Mouse (Mus musculus): ENCODE measurements at regions not wholly inside any gene's neighbourhood (a gene's known extent, or its start where the extent isn't known, plus 50 kb on each side); places are given as distances from the start of the nearest gene placed in this dataset.

DNA sequence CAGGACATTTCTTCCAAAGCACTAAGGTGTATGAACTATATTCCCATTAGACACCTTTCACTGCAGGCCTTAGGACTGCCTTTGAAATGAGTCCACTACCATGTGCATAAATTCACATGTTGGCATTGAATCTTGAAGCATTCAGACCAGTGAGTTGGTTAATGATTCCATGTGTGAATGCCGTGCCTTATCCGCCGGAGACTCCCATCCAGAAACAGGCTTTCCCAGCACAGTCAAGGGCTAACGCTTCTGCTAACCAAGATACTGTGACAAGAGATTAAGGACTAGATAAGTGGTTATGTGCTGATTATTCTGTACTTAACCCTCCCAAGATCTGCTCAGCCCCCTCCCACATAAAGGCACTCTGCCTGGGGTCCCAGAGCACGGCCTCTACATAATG lies 287.9 kb upstream of the Meis1 start:
- Histone ChIP-seq H3K36me3 (ENCODE audit: control insufficient read depth, insufficient read depth, low read length, poor library complexity, severe bottlenecking) (no peaks in the 10 kb centered on the region), H3K27ac (ENCODE audit: insufficient read depth, low read depth, low read length, poor library complexity, severe bottlenecking) (no peak overlapping the region), H3K4me1 (ENCODE audit: control insufficient read depth in 2 of 2, insufficient read depth in 2 of 2, low read length in 2 of 2, poor library complexity in 1 of 2) (no peaks in the 10 kb centered on the region), H3K9ac (ENCODE audit: insufficient read depth, low read depth, low read length, poor library complexity, severe bottlenecking) (no peak overlapping the region), H3K4me3 (ENCODE audit: insufficient read depth in 1 of 2, low read depth in 1 of 2, low read length in 2 of 2, poor library complexity in 1 of 2, severe bottlenecking in 1 of 2) (no peak overlapping the region), H3K9me3 (ENCODE audit: control insufficient read depth, insufficient read depth, low read depth, low read length) (no peaks in the 10 kb centered on the region)
- no peak for DNase-seq (ENCODE audit: low read depth, low spot score)
- TF ChIP-seq ZC3H11A (IDR thresholded peaks at IDR 0.05; ENCODE audit: borderline replicate concordance, low read depth, low read length) (no peak), HCFC1 (IDR thresholded peaks at IDR 0.05; ENCODE audit: borderline replicate concordance, insufficient read depth, low read length) (no peak), ZNF384 (IDR thresholded peaks at IDR 0.05; ENCODE audit: low read depth, low read length) (no peak), MAFK (IDR thresholded peaks at IDR 0.05; ENCODE audit: insufficient read depth, low read depth, low read length) (no peak), CHD2 (IDR thresholded peaks at IDR 0.05; ENCODE audit: low read depth, low read length) (no peak)
- in situ Hi-C loops (cut with MboI; ENCODE audit: low sequenced_read_pairs in 2 of 2, unreplicated experiment in 2 of 2) = no loop called here

DNA sequence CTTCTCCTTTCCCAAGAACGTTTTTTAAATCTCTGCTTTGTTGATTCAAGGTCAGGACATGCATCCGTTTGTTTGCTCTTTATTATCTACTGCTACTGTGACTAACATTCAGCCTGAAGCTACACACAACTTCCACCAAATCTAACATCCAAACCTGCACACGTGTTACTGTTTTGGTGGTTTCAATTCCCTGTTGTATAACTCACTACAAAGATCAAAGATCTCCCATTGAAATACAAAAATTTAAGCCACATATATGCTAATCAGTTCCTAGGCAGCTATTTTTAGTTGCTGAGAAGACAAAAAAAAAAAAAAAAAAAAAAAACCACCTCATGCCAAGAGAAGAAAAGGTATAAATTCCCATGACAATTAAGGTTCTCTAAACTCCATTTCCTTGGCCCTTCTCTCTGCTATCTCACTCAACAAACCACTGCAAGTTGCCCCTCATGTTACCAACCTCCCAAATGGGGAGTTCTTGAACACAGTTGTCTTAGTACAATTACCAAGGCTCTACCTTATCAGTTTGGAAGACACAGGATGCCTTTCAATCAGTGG lies 312.0 kb upstream of the Meis1 start:
- no peaks in the 10 kb centered on the region for H3K9me3 ChIP-seq (ENCODE audit: control insufficient read depth, insufficient read depth, low read depth, low read length)
- in situ Hi-C loops (cut with MboI; ENCODE audit: low sequenced_read_pairs in 2 of 2, unreplicated experiment in 2 of 2) = no loop called here

DNA sequence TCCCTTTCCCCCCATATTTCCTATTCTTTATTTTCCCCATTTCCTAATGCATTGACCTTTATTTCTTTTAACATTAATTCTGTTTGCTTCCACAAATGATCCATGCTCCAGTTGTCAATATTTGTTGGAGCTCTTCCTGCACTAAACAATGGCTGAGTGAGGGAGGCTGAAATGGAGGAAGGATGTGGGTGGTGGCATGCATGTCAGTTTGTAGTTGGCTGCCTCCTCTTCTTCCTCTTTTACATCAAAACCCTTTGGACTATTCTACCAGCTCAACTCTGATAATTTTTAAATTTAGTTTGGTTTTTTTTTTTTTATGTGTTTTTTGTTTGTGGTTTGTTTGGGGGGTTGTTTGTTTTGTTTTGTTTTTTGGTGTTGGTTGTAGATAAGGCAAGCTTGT lies 313.5 kb upstream of the Meis1 start:
- Histone ChIP-seq H3K27ac (ENCODE audit: insufficient read depth, low read depth, low read length, poor library complexity, severe bottlenecking) (no peak overlapping the region), H3K36me3 (ENCODE audit: control insufficient read depth, insufficient read depth, low read length, poor library complexity, severe bottlenecking) (no peaks in the 10 kb centered on the region), H3K9ac (ENCODE audit: insufficient read depth, low read depth, low read length, poor library complexity, severe bottlenecking) (no peak overlapping the region), H3K9me3 (ENCODE audit: control insufficient read depth, insufficient read depth, low read depth, low read length) (no peaks in the 10 kb centered on the region), H3K4me1 (ENCODE audit: control insufficient read depth in 2 of 2, insufficient read depth in 2 of 2, low read length in 2 of 2, poor library complexity in 1 of 2) (0 out of 4 replicates have a peak, but pooled peaks cover 0 to 2% of the 10 kb centered on the region in 2 experiments), H3K4me3 (ENCODE audit: insufficient read depth in 1 of 2, low read depth in 1 of 2, low read length in 2 of 2, poor library complexity in 1 of 2, severe bottlenecking in 1 of 2) (no peak overlapping the region)
- in situ Hi-C loops (cut with MboI; ENCODE audit: low sequenced_read_pairs in 2 of 2, unreplicated experiment in 2 of 2) = no loop called here
- DNase-seq (ENCODE audit: low read depth, low spot score) = no peak
- TF ChIP-seq CHD2 (IDR thresholded peaks at IDR 0.05; ENCODE audit: low read depth, low read length) = no peak
- TF ChIP-seq MAFK (IDR thresholded peaks at IDR 0.05; ENCODE audit: insufficient read depth, low read depth, low read length) = no peak
- TF ChIP-seq HCFC1 (IDR thresholded peaks at IDR 0.05; ENCODE audit: borderline replicate concordance, insufficient read depth, low read length) = no peak
- TF ChIP-seq ZNF384 (IDR thresholded peaks at IDR 0.05; ENCODE audit: low read depth, low read length) = no peak
- TF ChIP-seq ZC3H11A (IDR thresholded peaks at IDR 0.05; ENCODE audit: borderline replicate concordance, low read depth, low read length) = no peak

More for the DNA sequence above, 312.0 kb upstream of the Meis1 start:
- 0 out of 4 replicates have a peak, but pooled peaks cover 0 to 2% of the 10 kb centered on the region in 2 experiments for H3K4me1 ChIP-seq (ENCODE audit: control insufficient read depth in 2 of 2, insufficient read depth in 2 of 2, low read length in 2 of 2, poor library complexity in 1 of 2)
- no peak overlapping the region for H3K4me3 ChIP-seq (ENCODE audit: insufficient read depth in 1 of 2, low read depth in 1 of 2, low read length in 2 of 2, poor library complexity in 1 of 2, severe bottlenecking in 1 of 2)
- no peak overlapping the region for H3K9ac ChIP-seq (ENCODE audit: insufficient read depth, low read depth, low read length, poor library complexity, severe bottlenecking)
- H3K36me3 ChIP-seq (ENCODE audit: control insufficient read depth, insufficient read depth, low read length, poor library complexity, severe bottlenecking) = no peaks in the 10 kb centered on the region
- no peak overlapping the region for H3K27ac ChIP-seq (ENCODE audit: insufficient read depth, low read depth, low read length, poor library complexity, severe bottlenecking)
- no peak for DNase-seq (ENCODE audit: low read depth, low spot score)
- no peak for TF ChIP-seq MAFK (IDR thresholded peaks at IDR 0.05; ENCODE audit: insufficient read depth, low read depth, low read length)
- TF ChIP-seq ZC3H11A (IDR thresholded peaks at IDR 0.05; ENCODE audit: borderline replicate concordance, low read depth, low read length) = no peak
- peak; percentile 69; the same call in 1 of the 2 replicates for TF ChIP-seq ZNF384 (IDR thresholded peaks at IDR 0.05; ENCODE audit: low read depth, low read length)

DNA sequence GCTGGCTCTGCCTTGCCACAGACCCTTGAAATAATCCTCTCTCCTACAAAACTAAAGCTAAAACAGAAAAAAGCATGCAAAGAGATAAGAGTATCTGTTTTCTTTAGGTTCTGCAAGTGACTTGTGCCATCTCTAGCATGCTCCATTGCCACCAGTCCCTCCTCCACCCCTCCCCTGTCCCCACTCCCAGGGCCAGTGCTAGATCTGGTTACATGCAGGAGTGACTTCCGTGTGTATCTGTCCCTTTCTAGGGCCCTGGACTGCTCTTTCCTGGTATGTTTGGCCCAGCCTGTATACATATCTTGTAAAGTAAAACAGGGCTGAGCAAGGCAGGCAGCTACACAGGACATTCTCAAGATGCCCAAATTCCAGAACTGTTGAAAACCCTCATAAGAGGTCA lies 313.9 kb upstream of the Meis1 start:
- in situ Hi-C loops (cut with MboI; ENCODE audit: low sequenced_read_pairs in 2 of 2, unreplicated experiment in 2 of 2) = no loop called here

More for the DNA sequence above, 313.9 kb upstream of the Meis1 start:
- H3K27ac ChIP-seq (ENCODE audit: insufficient read depth, low read depth, low read length, poor library complexity, severe bottlenecking) = no peak overlapping the region
- no peak for TF ChIP-seq ZC3H11A (IDR thresholded peaks at IDR 0.05; ENCODE audit: borderline replicate concordance, low read depth, low read length)
- no peak for TF ChIP-seq CHD2 (IDR thresholded peaks at IDR 0.05; ENCODE audit: low read depth, low read length)
- no peak for TF ChIP-seq ZNF384 (IDR thresholded peaks at IDR 0.05; ENCODE audit: low read depth, low read length)
- no peak for TF ChIP-seq MAFK (IDR thresholded peaks at IDR 0.05; ENCODE audit: insufficient read depth, low read depth, low read length)
- TF ChIP-seq HCFC1 (IDR thresholded peaks at IDR 0.05; ENCODE audit: borderline replicate concordance, insufficient read depth, low read length) = no peak
- H3K9ac ChIP-seq (ENCODE audit: insufficient read depth, low read depth, low read length, poor library complexity, severe bottlenecking) = no peak overlapping the region
- H3K4me1 ChIP-seq (ENCODE audit: control insufficient read depth in 2 of 2, insufficient read depth in 2 of 2, low read length in 2 of 2, poor library complexity in 1 of 2) = 0 out of 4 replicates have a peak, but pooled peaks cover 0 to 2% of the 10 kb centered on the region in 2 experiments
- DNase-seq (ENCODE audit: low read depth, low spot score) = no peak
- no peaks in the 10 kb centered on the region for H3K36me3 ChIP-seq (ENCODE audit: control insufficient read depth, insufficient read depth, low read length, poor library complexity, severe bottlenecking)
- no peak overlapping the region for H3K4me3 ChIP-seq (ENCODE audit: insufficient read depth in 1 of 2, low read depth in 1 of 2, low read length in 2 of 2, poor library complexity in 1 of 2, severe bottlenecking in 1 of 2)
- H3K9me3 ChIP-seq (ENCODE audit: control insufficient read depth, insufficient read depth, low read depth, low read length) = no peaks in the 10 kb centered on the region

Data from ES-E14 (cell line).